In the genomic region with DNA sequence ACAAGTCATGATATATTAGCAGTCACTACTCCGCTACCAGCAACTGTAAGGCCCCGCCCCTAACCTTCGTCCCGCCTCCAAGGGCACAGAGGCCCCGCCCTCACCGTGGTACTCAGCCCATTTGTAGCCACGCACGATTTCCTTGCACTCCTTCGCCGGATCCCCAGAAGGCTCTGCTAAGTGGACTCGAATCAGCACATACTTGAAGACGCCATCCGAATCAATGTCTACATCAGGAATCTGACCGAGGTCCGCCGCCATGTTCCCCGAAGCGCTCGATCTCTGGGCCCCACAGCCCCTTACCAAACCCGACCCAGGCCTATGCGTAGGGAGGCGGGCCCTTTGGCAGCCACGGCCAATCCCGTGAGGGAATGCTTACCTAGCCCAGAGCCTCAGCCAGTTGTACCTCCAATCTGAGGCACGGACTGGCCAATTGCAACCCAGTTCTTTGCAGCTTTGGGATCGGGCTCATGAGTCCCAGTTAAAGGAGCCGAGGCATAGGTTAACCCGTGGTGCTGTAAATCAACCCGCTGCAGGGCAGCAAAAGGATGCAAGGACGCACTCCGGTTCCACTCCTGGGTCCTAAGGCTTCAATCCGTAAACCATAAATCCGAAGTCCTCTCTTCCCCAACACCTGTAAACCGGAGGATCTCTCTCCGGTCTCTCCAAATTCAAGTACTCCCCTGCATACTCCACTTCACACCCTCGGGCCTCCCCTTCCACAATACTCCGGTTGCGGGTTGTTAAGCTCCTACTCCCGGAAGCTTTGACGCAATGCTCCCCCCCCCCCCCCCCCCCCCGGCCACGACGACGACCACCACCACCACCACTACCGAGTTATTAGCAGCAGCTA, we compare ENCODE assay signal across 8 mouse cellular contexts. TPM values are rescaled to one million over a fixed set of nuclear protein-coding genes. Genes with fewer than 3 reads are reported as not detected.
DNase-seq lines count a peak whose midpoint lies in the region; ATAC-seq lines count a peak whose summit lies in the region.

A gene (minus strand): TSS at position 267 of the 853 bp plus-strand sequence.
A gene (minus strand): TSS at position 646 of the 853 bp plus-strand sequence.

- peak; percentile 95 for ATAC-seq in inflammation-experienced regulatory T-cells, adult 6 months
- ATAC-seq in megakaryocyte-erythroid progenitor cell, adult 5-6 weeks (replicated peaks; ENCODE audit: low FRiP score, low TSS enrichment, poor library complexity, severe bottlenecking): peak; percentile 92

- DNase-seq in adrenal gland, adult (ENCODE audit: inconsistent age in 2 of 2, low spot score in 1 of 2): peak; percentile 97 to 100
- peak; percentile 99 for DNase-seq in embryo, embryonic 10.5 days (ENCODE audit: low spot score)
- peak; percentile 94 for DNase-seq in gastrocnemius, postnatal 14 days
- DNase-seq in left cerebral cortex, postnatal 10 days (ENCODE audit: extremely low spot score in 1 of 2, low spot score in 2 of 2): peak; percentile 96 to 98
- DNase-seq in right cerebral cortex, postnatal 25 days: peak; percentile 96
- DNase-seq in urinary bladder, postnatal 4 days (ENCODE audit: low spot score in 2 of 2): peak; percentile 92 to 94

- intact Hi-C loops in gastrocnemius, postnatal 14 days (cut with DNase I; ENCODE audit: low total_unique reads): loop anchor here (10.0 kb wide), 1 partner anchor 60 kb away; no protein-coding TSS in a partner anchor
- intact Hi-C loops in left cerebral cortex, postnatal 10 days (cut with DNase I): no loop called here

RNA-seq across cellular contexts. Expression of the first gene that starts in this region (rescaled TPM):
- under 1 TPM; 0.68 to 0.80 TPM for total RNA-seq in gastrocnemius, postnatal 14 days (2021)
- 1 to 10 TPM in 2 of 3 experiments, under 1 TPM in 1; 0.85 to 2.2 (median 1.3) TPM for polyA plus RNA-seq in inflammation-experienced regulatory T-cells, adult 6 months (2017; shearing (Covaris generic))
- total RNA-seq in left cerebral cortex, postnatal 10 days (2021): 1 to 10 TPM; 1.7 to 2.2 TPM
- total RNA-seq in megakaryocyte-erythroid progenitor cell, adult 5-6 weeks (2014; fragmentation: Nextera tagmentation): 6.5 and 8.1 TPM in 2 replicates
- total RNA-seq in megakaryocyte-erythroid progenitor cell, adult 5-6 weeks (2017): 0.38 and 2.0 TPM in 2 replicates

RNA-seq across cellular contexts. Expression of the second gene that starts in this region (rescaled TPM):
- 10 to 100 TPM; 42.6 to 44.8 TPM for total RNA-seq in gastrocnemius, postnatal 14 days (2021)
- polyA plus RNA-seq in inflammation-experienced regulatory T-cells, adult 6 months (2017; shearing (Covaris generic)): 10 to 100 TPM; 37.0 to 64.3 (median 56.2) TPM
- 100 to 1,000 TPM; 103 to 105 TPM for total RNA-seq in left cerebral cortex, postnatal 10 days (2021)
- 36.5 and 43.2 TPM in 2 replicates for total RNA-seq in megakaryocyte-erythroid progenitor cell, adult 5-6 weeks (2014; fragmentation: Nextera tagmentation)
- 19.1 and 25.2 TPM in 2 replicates for total RNA-seq in megakaryocyte-erythroid progenitor cell, adult 5-6 weeks (2017)

Comparison
In these comparisons a context has a peak if more than half of its experiments do, and no peak if none do; other contexts are left out.
1. Peak in every context shown above with its lines: DNase-seq and ATAC-seq.